Mouse (Mus musculus) liver, embryonic 11.5 days (tissue): ENCODE results near the gene Serpinb11. TPM values are rescaled to one million over a fixed set of nuclear protein-coding genes. Genes with fewer than 3 reads are reported as not detected.
A peak's percentile ranks its signal among the peaks of the same experiment; 100 is the strongest.

Source experiments
- ATAC-seq: fragments of 200-750 bp; cut with Nextera tagmentation; replicated peaks from 2 replicates; pipeline ENCODE4 v1.8.0; 2017; ENCODE audit warnings: moderate number of reproducible peaks, mild to moderate bottlenecking, moderate TSS enrichment, moderate library complexity; ENCODE audit not compliant: low FRiP score
- DNase-seq: peaks from one replicate; pipeline ENCODE4 v3.0.0-alpha.2; 2017; ENCODE audit warnings: low spot score
- H3K27ac ChIP-seq: fragments of 300-500 bp; sonication (generic); 2 replicates; pipeline ENCODE4 v1.5.1; 2014; ENCODE audit warnings: mild to moderate bottlenecking, low read depth, low read length, control low read depth
- H3K27me3 ChIP-seq: fragments of 300-500 bp; sonication (generic); replicated peaks from 2 replicates; pipeline ENCODE4 v1.6.1; 2014; ENCODE audit warnings: low read length, mixed read lengths; ENCODE audit not compliant: control insufficient read depth, insufficient read depth
- H3K36me3 ChIP-seq: fragments of 300-500 bp; sonication (generic); 2 replicates; pipeline ENCODE4 v1.6.1; 2014; ENCODE audit warnings: mild to moderate bottlenecking, low read length, moderate library complexity, mixed read lengths; ENCODE audit not compliant: control insufficient read depth, insufficient read depth
- H3K4me1 ChIP-seq: fragments of 300-500 bp; sonication (generic); replicated peaks from 2 replicates; pipeline ENCODE4 v1.6.1; 2014; ENCODE audit warnings: low read length, mixed read lengths; ENCODE audit not compliant: control insufficient read depth, insufficient read depth
- H3K4me2 ChIP-seq: fragments of 300-500 bp; sonication (generic); 2 replicates; pipeline ENCODE4 v1.6.1; 2014; ENCODE audit warnings: mild to moderate bottlenecking, control low read depth, moderate library complexity
- H3K4me3 ChIP-seq: fragments of 300-500 bp; sonication (generic); 2 replicates; pipeline ENCODE4 v1.5.1; 2014; ENCODE audit warnings: low read depth, low read length, control low read depth
- H3K9ac ChIP-seq: fragments of 300-500 bp; sonication (generic); 2 replicates; pipeline ENCODE4 v1.6.1; 2014; ENCODE audit warnings: low read depth, low read length, control low read depth
- H3K9me3 ChIP-seq: fragments of 300-500 bp; sonication (generic); 2 replicates; pipeline ENCODE4 v1.6.1; 2016; ENCODE audit warnings: low read length, inconsistent platforms, mixed read lengths; ENCODE audit not compliant: control insufficient read depth
- WGBS: fragments of 180-500 bp; shearing (Covaris S2); extraction: QIAGEN DNeasy Blood & Tissue Kit; methylation state at CpG from one replicate; pipeline ENCODE4 v1.1.7; 2014; 5-methylcytosine and 5-hydroxymethylcytosine counted together
- polyA plus RNA-seq: library from polyadenylated mRNA; unstranded; fragments of >200 nt; fragmentation: Nextera tagmentation; extraction: Ambion mirVana; gene quantifications from 2 replicates; pipeline ENCODE4 v1.2.1, GENCODE M21; 2014

Serpinb11 gene
- polyA plus RNA-seq, 1 experiment from 2014 or later: not detected

GRCm38 (mm10) chr1:107378368-107378767, 17.4 kb downstream of the Serpinb11 start:
- Histone ChIP-seq H3K36me3 (no peaks in the 10 kb centered on the region), H3K9ac (no peak overlapping the region), H3K27me3 (no peaks in the 10 kb centered on the region), H3K4me1 (no peaks in the 10 kb centered on the region), H3K27ac (no peak overlapping the region), H3K4me3 (no peak overlapping the region), H3K9me3 (no peaks in the 10 kb centered on the region), H3K4me2 (no peak overlapping the region)
- ATAC-seq: no peak
- DNase-seq: no peak

GRCm38 (mm10) chr1:107381491-107381890, 20.5 kb downstream of the Serpinb11 start:
- H3K9me3 ChIP-seq: no peaks in the 10 kb centered on the region
- no peak overlapping the region for H3K4me2 ChIP-seq
- H3K9ac ChIP-seq: no peak overlapping the region
- H3K27me3 ChIP-seq: no peaks in the 10 kb centered on the region
- no peak for ATAC-seq
- no peak overlapping the region for H3K27ac ChIP-seq
- H3K36me3 ChIP-seq: no peaks in the 10 kb centered on the region
- H3K4me3 ChIP-seq: no peak overlapping the region
- DNase-seq: no peak
- H3K4me1 ChIP-seq: no peaks in the 10 kb centered on the region

- no peak overlapping the region for H3K9ac ChIP-seq
- DNase-seq: no peak
- 67% methylated on average over 1 of the region's 1 CpGs for WGBS
- no peak overlapping the region for H3K4me2 ChIP-seq
- ATAC-seq: no peak
- H3K27ac ChIP-seq: no peak overlapping the region
- no peak overlapping the region for H3K4me3 ChIP-seq
- no peaks in the 10 kb centered on the region for H3K27me3 ChIP-seq
- no peaks in the 10 kb centered on the region for H3K36me3 ChIP-seq
- no peaks in the 10 kb centered on the region for H3K4me1 ChIP-seq
- no peaks in the 10 kb centered on the region for H3K9me3 ChIP-seq
Measured at GRCm38 (mm10) chr1:107382404-107382803, 21.4 kb downstream of the Serpinb11 start.

DNA sequence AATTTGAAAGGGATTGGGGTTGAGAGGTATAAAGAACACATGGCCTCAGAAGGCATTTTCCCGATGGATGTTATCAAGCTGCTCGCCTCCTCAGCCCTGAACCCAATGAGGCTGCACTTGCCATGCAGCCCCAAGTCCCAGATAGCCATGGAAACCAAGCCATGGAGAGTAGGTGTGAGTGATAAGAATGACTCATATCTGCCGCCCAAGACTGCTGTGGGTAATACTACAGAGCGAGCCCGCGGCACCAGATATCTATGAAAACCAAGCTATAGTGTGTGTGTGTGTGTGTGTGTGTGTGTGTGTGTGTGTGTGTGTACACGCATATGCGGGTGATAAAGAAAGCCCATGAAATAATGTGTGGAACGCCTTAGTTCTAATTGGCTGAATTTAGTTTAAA, 23.5 kb downstream of the Serpinb11 start:
- no peaks in the 10 kb centered on the region for H3K4me1 ChIP-seq
- ATAC-seq (peak; percentile 72), DNase-seq (no peak)
- no peaks in the 10 kb centered on the region for H3K9me3 ChIP-seq
- no peak overlapping the region for H3K27ac ChIP-seq
- H3K4me3 ChIP-seq: no peak overlapping the region
- H3K9ac ChIP-seq: no peak overlapping the region
- H3K27me3 ChIP-seq: no peaks in the 10 kb centered on the region
- 81% methylated on average over 9 of the region's 9 CpGs for WGBS
- no peak overlapping the region for H3K4me2 ChIP-seq
- no peaks in the 10 kb centered on the region for H3K36me3 ChIP-seq

DNA sequence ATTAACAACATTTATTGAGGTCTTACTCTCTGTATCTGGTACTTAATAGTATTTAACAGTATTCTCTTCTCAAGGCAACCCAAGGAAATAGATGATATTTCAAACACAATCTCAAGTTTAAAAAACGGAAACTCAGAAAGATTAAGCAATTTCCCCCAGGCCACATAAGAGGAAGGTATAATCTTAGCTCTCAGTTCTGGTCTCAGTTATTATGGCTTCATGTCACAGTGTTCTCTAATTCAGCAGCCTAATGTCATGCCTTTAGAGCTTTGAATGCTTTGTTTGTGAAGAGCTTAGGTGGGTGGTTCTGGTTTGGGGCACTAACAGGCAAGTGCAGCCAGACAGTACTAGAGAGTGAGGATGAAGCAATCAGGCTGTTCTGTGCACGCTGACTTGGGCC, 28.8 kb downstream of the Serpinb11 start:
- no peak for DNase-seq
- 69% methylated on average over 2 of the region's 2 CpGs for WGBS
- Histone ChIP-seq H3K4me2 (no peak overlapping the region), H3K9ac (no peak overlapping the region), H3K9me3 (no peaks in the 10 kb centered on the region), H3K27ac (no peak overlapping the region), H3K36me3 (no peaks in the 10 kb centered on the region), H3K27me3 (no peaks in the 10 kb centered on the region), H3K4me1 (no peaks in the 10 kb centered on the region), H3K4me3 (no peak overlapping the region)
- ATAC-seq: no peak

DNA sequence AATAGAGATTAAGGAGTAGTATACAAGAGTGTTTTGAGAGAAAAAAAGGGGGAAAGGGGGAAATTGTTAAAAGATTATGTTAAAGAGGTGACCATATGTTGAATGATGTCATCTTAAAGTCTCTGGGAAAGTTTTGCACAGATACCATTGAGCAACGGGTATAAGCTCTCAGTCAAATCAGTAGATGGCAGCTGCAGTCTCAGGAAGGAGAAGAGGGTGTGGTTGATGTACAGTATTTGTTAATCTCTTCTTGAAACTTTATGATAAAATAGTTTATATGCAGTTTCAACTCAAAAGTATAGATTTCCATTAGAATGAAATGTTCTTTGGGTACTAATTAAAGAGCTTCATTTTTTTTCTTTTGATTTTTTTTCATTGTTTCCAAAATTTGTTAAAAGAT, 36.5 kb downstream of the Serpinb11 start:
- Histone ChIP-seq H3K4me1 (no peaks in the 10 kb centered on the region), H3K27ac (no peak overlapping the region), H3K9ac (no peak overlapping the region), H3K4me3 (no peak overlapping the region), H3K36me3 (no peaks in the 10 kb centered on the region), H3K9me3 (no peaks in the 10 kb centered on the region), H3K4me2 (no peak overlapping the region), H3K27me3 (no peaks in the 10 kb centered on the region)
- 48% methylated on average over 1 of the region's 1 CpGs for WGBS
- DNase-seq: no peak
- no peak for ATAC-seq

DNA sequence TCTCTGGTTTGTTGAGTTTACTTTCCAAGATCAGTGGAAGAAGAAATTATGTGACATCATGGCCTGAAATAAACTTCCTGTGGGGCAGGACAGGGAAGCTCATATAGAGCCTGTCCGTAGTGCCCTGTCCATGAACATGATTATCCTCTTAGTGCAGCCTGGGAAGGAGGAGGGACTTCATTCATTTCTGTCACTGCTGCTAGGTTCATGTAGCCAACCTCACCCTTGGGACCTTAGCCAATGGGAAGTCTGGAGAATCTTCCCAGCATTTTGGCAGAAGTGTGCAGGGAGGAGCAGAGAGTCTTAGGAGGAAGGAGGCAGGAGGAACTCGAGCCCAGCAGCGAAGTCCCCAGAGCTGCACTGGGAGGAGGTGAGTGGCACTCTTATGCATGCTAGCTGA, 38.4 kb downstream of the Serpinb11 start, which contains the start of gene Serpinb7:
TSS of gene Serpinb7 (plus strand) at position 301 of the 400 bp plus-strand sequence.
- H3K4me1 ChIP-seq: no peaks in the 10 kb centered on the region
- no peak within 1 kb of the TSS for H3K9ac ChIP-seq
- no peak within 1 kb of the TSS for H3K27ac ChIP-seq
- H3K27me3 ChIP-seq: no peaks in the 10 kb centered on the region
- H3K4me2 ChIP-seq: no peak within 1 kb of the TSS
- no peaks in the 10 kb centered on the region for H3K36me3 ChIP-seq
- WGBS: 81% methylated on average over 3 of the region's 3 CpGs
- ATAC-seq: no peak
- DNase-seq: no peak
- H3K9me3 ChIP-seq: no peaks in the 10 kb centered on the region
- no peak within 1 kb of the TSS for H3K4me3 ChIP-seq

DNA sequence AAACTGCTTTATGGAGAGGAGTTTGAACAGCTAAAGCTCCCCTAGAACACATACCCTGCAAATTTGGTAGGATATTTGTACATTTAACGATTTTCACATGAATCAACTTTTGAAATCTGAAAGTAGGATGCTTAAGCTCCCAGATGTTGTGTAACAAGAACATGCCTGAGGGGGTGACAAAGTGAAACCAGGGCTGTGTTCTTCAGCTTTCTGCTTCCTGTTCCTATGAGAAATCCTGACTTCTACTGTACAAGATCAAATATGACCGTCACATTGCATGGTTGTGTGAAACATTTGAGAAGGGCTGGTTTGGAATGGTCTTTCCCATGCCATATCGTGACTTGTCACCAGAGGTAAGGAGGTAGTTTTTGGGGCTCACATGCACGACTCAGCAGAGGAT, 41.1 kb downstream of the Serpinb11 start:
- H3K4me1 ChIP-seq: no peaks in the 10 kb centered on the region
- no peak overlapping the region for H3K9ac ChIP-seq
- DNase-seq (no peak), ATAC-seq (no peak)
- H3K4me2 ChIP-seq: no peak overlapping the region
- 77% methylated on average over 4 of the region's 4 CpGs for WGBS
- H3K27ac ChIP-seq: no peak overlapping the region
- no peaks in the 10 kb centered on the region for H3K36me3 ChIP-seq
- no peaks in the 10 kb centered on the region for H3K9me3 ChIP-seq
- H3K27me3 ChIP-seq: no peaks in the 10 kb centered on the region
- no peak overlapping the region for H3K4me3 ChIP-seq

- Histone ChIP-seq H3K4me1 (no peaks in the 10 kb centered on the region), H3K27me3 (no peaks in the 10 kb centered on the region), H3K27ac (no peak overlapping the region), H3K9me3 (no peaks in the 10 kb centered on the region), H3K4me2 (no peak overlapping the region), H3K36me3 (no peaks in the 10 kb centered on the region), H3K4me3 (no peak overlapping the region), H3K9ac (no peak overlapping the region)
- no peak for ATAC-seq
- WGBS: 20% methylated on average over 1 of the region's 1 CpGs
- no peak for DNase-seq
Measured at GRCm38 (mm10) chr1:107414650-107415049, 53.7 kb downstream of the Serpinb11 start.
